8 mouse cellular contexts compared by ENCODE assay signal in genomic region chr4:101717367-101718121, GRCm38 (mm10). TPM values are rescaled to one million over a fixed set of nuclear protein-coding genes. Genes with fewer than 3 reads are reported as not detected.
A peak's percentile ranks its signal among the peaks of the same experiment; 100 is the strongest.
DNase-seq lines count a peak whose midpoint lies in the region; ATAC-seq and TF ChIP-seq lines count a peak whose summit lies in the region.
"Had no signal": no experiment of that assay in that cellular context is flagged by ENCODE, and none has a peak within 500 bp of the region (broad histone marks: within the 10 kb centered on the region; RNA-seq: fewer than 3 reads in every experiment).

Lepr (plus strand) TSS chr4:101717404.

- no peaks in the 10 kb centered on the region for H3K36me3 ChIP-seq in E14TG2a.4 (ENCODE audit: insufficient read depth, low read length)
- no peaks in the 10 kb centered on the region for H3K36me3 ChIP-seq in ES-E14 (ENCODE audit: control insufficient read depth, insufficient read depth, low read length, poor library complexity, severe bottlenecking)
- no peaks in the 10 kb centered on the region for H3K36me3 ChIP-seq in hindbrain, embryonic 10.5 days
- no peaks in the 10 kb centered on the region for H3K36me3 ChIP-seq in limb, embryonic 12.5 days

- peaks cover 31% of the 10 kb centered on the region for H3K27me3 ChIP-seq in E14TG2a.4 (ENCODE audit: insufficient read depth, low read length)
- peaks cover 42% of the 10 kb centered on the region for H3K27me3 ChIP-seq in hindbrain, embryonic 10.5 days (ENCODE audit: insufficient read depth, poor library complexity, severe bottlenecking)
- peaks cover 26% of the 10 kb centered on the region for H3K27me3 ChIP-seq in limb, embryonic 12.5 days

- ATAC-seq in limb, embryonic 12.5 days (ENCODE audit: insufficient number of reproducible peaks, insufficient read depth, low FRiP score, low TSS enrichment, low read depth) = peak; percentile 64; the same call in 1 of the 2 replicates

- no peak for TF ChIP-seq CTCF in E14TG2a.4 (conservative IDR thresholded peaks at IDR 0.05; ENCODE audit: low read length)
- no peak for TF ChIP-seq CTCF in embryonic fibroblast, embryonic 13.5 days (IDR thresholded peaks at IDR 0.05; ENCODE audit: borderline replicate concordance, insufficient read depth, low read length)

- DNase-seq in ES-E14 (ENCODE audit: low read depth, low spot score) = peak; percentile 36
- DNase-seq in hindbrain, embryonic 10.5 days (ENCODE audit: low spot score) = peak; percentile 49
- DNase-seq in neural tube, embryonic 10.5 days (ENCODE audit: extremely low spot score, low spot score) = peak; percentile 54
- no peak for DNase-seq in MN1 (ENCODE audit: low spot score)

- H3K4me1 ChIP-seq in E14TG2a.4 (replicated peaks; ENCODE audit: low read depth, low read length) (peaks cover 5% of the 10 kb centered on the region), ES-E14 (ENCODE audit: control insufficient read depth in 2 of 2, insufficient read depth in 2 of 2, low read length in 2 of 2, poor library complexity in 1 of 2) (no peaks in the 10 kb centered on the region)
- H3K4me1 ChIP-seq in embryonic fibroblast, embryonic 13.5 days (ENCODE audit: control insufficient read depth, insufficient read depth, low read length) = no peaks in the 10 kb centered on the region
- peaks cover 19% of the 10 kb centered on the region for H3K4me1 ChIP-seq in hindbrain, embryonic 10.5 days (replicated peaks)
- H3K4me1 ChIP-seq in limb, embryonic 12.5 days (replicated peaks) = peaks cover 17% of the 10 kb centered on the region

- H3K4me3 ChIP-seq in E14TG2a.4 (replicated peaks; ENCODE audit: low read length) (peak within 1 kb of the TSS; percentile 78), ES-E14 (ENCODE audit: insufficient read depth in 1 of 2, low read depth in 1 of 2, low read length in 2 of 2, poor library complexity in 1 of 2, severe bottlenecking in 1 of 2) (peak within 1 kb of the TSS; percentile 55 to 78)
- H3K4me3 ChIP-seq in embryonic fibroblast, embryonic 13.5 days (ENCODE audit: insufficient read depth, low read length) = peak within 1 kb of the TSS; percentile 44
- H3K4me3 ChIP-seq in hindbrain, embryonic 10.5 days = peak within 1 kb of the TSS; percentile 65
- peak within 1 kb of the TSS; percentile 53 for H3K4me3 ChIP-seq in limb, embryonic 12.5 days (replicated peaks)
- H3K4me3 ChIP-seq: myocyte had no signal

- H3K9me3 ChIP-seq in E14TG2a.4 (ENCODE audit: low read length) (no peaks in the 10 kb centered on the region), ES-E14 (ENCODE audit: control insufficient read depth, insufficient read depth, low read depth, low read length) (no peaks in the 10 kb centered on the region)
- H3K9me3 ChIP-seq in hindbrain, embryonic 10.5 days = no peaks in the 10 kb centered on the region
- H3K9me3 ChIP-seq in limb, embryonic 12.5 days = no peaks in the 10 kb centered on the region

- peak within 1 kb of the TSS; percentile 96 for H3K4me2 ChIP-seq in limb, embryonic 12.5 days

- no peak within 1 kb of the TSS for H3K27ac ChIP-seq in ES-E14 (ENCODE audit: insufficient read depth, low read depth, low read length, poor library complexity, severe bottlenecking)
- no peak within 1 kb of the TSS for H3K27ac ChIP-seq in embryonic fibroblast, embryonic 13.5 days (ENCODE audit: insufficient read depth, low read length)
- H3K27ac ChIP-seq in hindbrain, embryonic 10.5 days = peak within 1 kb of the TSS; percentile 66; the same call in 1 of the 2 replicates
- H3K27ac ChIP-seq in limb, embryonic 12.5 days = no peak within 1 kb of the TSS

- in situ Hi-C loops in ES-E14 (cut with MboI; ENCODE audit: low sequenced_read_pairs in 2 of 2, unreplicated experiment in 2 of 2) = no loop called here

- H3K9ac ChIP-seq in ES-E14 (ENCODE audit: insufficient read depth, low read depth, low read length, poor library complexity, severe bottlenecking) = peak within 1 kb of the TSS; percentile 71
- H3K9ac ChIP-seq in limb, embryonic 12.5 days (replicated peaks) = peak within 1 kb of the TSS; percentile 67

- TF ChIP-seq POLR2A in embryonic fibroblast, embryonic 13.5 days (IDR thresholded peaks at IDR 0.05; ENCODE audit: low read depth, low read length) = no peak

- WGBS in hindbrain, embryonic 10.5 days = under 1% methylated on average over 50 of the region's 50 CpGs
- under 1% methylated on average over 50 of the region's 50 CpGs for WGBS in limb, embryonic 12.5 days

TF ChIP-seq in ES-E14, 5 proteins besides CTCF, POLR2A, EP300 and RAD21:
- TF ChIP-seq ZNF384 (IDR thresholded peaks at IDR 0.05; ENCODE audit: low read depth, low read length) (no peak), MAFK (IDR thresholded peaks at IDR 0.05; ENCODE audit: insufficient read depth, low read depth, low read length) (no peak), HCFC1 (IDR thresholded peaks at IDR 0.05; ENCODE audit: borderline replicate concordance, insufficient read depth, low read length) (no peak), ZC3H11A (IDR thresholded peaks at IDR 0.05; ENCODE audit: borderline replicate concordance, low read depth, low read length) (no peak), CHD2 (IDR thresholded peaks at IDR 0.05; ENCODE audit: low read depth, low read length) (no peak)
TF ChIP-seq in ES-E14: peak in this region for 0.

RNA-seq across cellular contexts. Expression of gene Lepr, which starts in this region (rescaled TPM):
- total RNA-seq in ES-E14 (2012; rRNA removed) = 0.69 and 1.3 TPM in 2 replicates
- 2.9 and 3.1 TPM in 2 replicates for polyA plus RNA-seq in embryonic fibroblast, embryonic 13.5 days (2011; ENCODE audit: insufficient read length, low read depth, missing spikeins)
- polyA plus RNA-seq in hindbrain, embryonic 10.5 days (2016; fragmentation: Nextera tagmentation; extraction: Ambion mirVana) = 2.3 and 2.5 TPM in 2 replicates
- polyA plus RNA-seq in limb, embryonic 12.5 days (2016; fragmentation: Nextera tagmentation; extraction: Ambion mirVana) = 3.3 and 3.9 TPM in 2 replicates
